Mouse (Mus musculus): ENCODE data around the gene Tmem178b. TPM values are rescaled to one million over a fixed set of nuclear protein-coding genes. Genes with fewer than 3 reads are reported as not detected.

Tmem178b gene
- polyA plus RNA-seq, 1 experiment from 2014 or later, result 1.2 TPM

DNA sequence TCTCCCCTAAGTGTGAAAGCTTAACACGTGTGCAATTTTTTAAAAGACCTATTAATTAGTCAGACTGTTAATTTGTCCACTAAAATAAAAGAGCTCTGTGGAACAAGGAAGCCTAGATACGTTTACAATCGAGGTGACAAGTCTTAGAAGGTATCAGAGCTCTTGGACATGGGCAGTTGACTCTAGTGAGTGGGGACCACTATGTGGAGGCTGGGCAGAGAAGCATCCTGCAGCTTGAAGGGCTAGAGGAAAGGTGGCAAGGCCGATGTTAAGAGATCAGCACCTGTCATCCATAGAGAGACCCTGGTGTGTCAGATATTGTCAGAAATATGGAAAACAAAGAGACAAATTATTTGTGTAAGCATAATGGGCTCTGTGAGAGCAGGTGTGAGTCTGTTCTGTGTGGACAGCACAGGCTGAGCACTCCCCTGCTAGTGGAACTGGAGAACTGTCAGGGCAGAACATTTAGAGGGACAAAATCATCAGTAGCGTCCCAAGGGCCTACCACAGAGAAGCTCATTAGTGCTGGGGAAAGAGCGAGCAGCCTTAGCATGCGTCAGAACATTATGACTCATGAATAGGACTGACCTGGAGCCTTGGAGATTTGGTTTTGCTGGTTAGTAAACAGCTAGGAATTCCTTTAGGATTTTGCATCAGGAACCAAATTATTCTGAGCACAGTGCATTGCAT, 264.9 kb downstream of the Tmem178b start:
- Histone ChIP-seq H3K4me3 (replicated peaks; ENCODE audit: low read length) (no peak overlapping the region), H3K4me2 (ENCODE audit: low read depth, low read length) (no peak overlapping the region), H3K9me3 (replicated peaks; ENCODE audit: control insufficient read depth, low read length) (no peaks in the 10 kb centered on the region), H3K27me3 (ENCODE audit: control insufficient read depth, insufficient read depth, low read length) (no peaks in the 10 kb centered on the region), H3K4me1 (ENCODE audit: control insufficient read depth, insufficient read depth, low read length) (no peaks in the 10 kb centered on the region), H3K9ac (ENCODE audit: low read length) (no peak overlapping the region), H3K36me3 (ENCODE audit: control insufficient read depth, insufficient read depth, low read length) (no peaks in the 10 kb centered on the region), H3K27ac (ENCODE audit: low read length) (no peak overlapping the region)
- ATAC-seq (ENCODE audit: insufficient read depth, low FRiP score), result no peak
- 80% methylated on average over 7 of the region's 7 CpGs for WGBS

DNA sequence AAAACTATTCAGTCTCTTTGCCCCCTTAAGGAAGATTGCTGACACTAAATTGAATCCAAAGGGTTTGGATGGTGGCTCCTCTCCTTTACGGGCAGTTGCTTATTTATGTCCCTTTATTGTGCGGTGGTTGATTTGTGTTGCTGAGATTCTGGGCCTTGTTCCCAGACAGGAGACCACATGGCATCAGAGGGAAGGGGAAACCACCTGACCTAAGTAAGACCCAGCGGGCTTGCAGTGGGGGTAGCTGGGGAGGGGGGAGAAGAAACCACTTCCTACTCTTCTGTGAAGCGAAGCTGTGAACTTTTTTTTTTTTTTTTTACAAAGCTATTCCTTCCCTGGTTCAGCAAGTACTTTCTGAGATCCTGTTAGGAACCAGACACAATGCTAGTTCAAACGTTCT, 269.5 kb downstream of the Tmem178b start:
- WGBS, result 39% methylated on average over 5 of the region's 5 CpGs
- no peak for ATAC-seq (ENCODE audit: insufficient read depth, low FRiP score)
- H3K4me2 ChIP-seq (ENCODE audit: low read depth, low read length), result no peak overlapping the region
- no peaks in the 10 kb centered on the region for H3K4me1 ChIP-seq (ENCODE audit: control insufficient read depth, insufficient read depth, low read length)
- no peak overlapping the region for H3K9ac ChIP-seq (ENCODE audit: low read length)
- H3K27me3 ChIP-seq (ENCODE audit: control insufficient read depth, insufficient read depth, low read length), result no peaks in the 10 kb centered on the region
- no peaks in the 10 kb centered on the region for H3K36me3 ChIP-seq (ENCODE audit: control insufficient read depth, insufficient read depth, low read length)
- no peaks in the 10 kb centered on the region for H3K9me3 ChIP-seq (replicated peaks; ENCODE audit: control insufficient read depth, low read length)
- no peak overlapping the region for H3K4me3 ChIP-seq (replicated peaks; ENCODE audit: low read length)
- H3K27ac ChIP-seq (ENCODE audit: low read length), result no peak overlapping the region

DNA sequence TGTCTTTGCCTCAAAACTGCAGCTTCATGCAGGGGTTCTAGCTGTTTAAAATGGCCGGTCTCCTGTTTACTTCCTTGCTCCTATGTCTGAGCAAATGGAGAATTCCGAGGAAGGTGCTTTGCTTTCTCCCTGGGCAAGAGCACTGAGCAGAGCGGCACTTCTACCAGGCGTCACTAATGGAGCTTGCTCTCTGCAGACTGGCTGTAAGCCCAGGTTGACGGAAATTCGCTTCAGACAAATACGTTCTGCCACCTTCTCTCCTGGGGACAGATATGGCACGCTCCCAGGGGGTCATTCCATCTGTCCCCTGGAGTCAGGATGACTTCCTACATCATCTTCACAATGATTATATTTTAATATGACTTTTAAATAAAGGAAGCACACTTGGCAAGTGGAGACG, 271.3 kb downstream of the Tmem178b start:
- no peak overlapping the region for H3K27ac ChIP-seq (ENCODE audit: low read length)
- no peak overlapping the region for H3K4me3 ChIP-seq (replicated peaks; ENCODE audit: low read length)
- ATAC-seq (ENCODE audit: insufficient read depth, low FRiP score), result no peak
- 61% methylated on average over 9 of the region's 9 CpGs for WGBS
- no peak overlapping the region for H3K9ac ChIP-seq (ENCODE audit: low read length)
- no peaks in the 10 kb centered on the region for H3K27me3 ChIP-seq (ENCODE audit: control insufficient read depth, insufficient read depth, low read length)
- no peaks in the 10 kb centered on the region for H3K4me1 ChIP-seq (ENCODE audit: control insufficient read depth, insufficient read depth, low read length)
- no peaks in the 10 kb centered on the region for H3K36me3 ChIP-seq (ENCODE audit: control insufficient read depth, insufficient read depth, low read length)
- no peak overlapping the region for H3K4me2 ChIP-seq (ENCODE audit: low read depth, low read length)
- H3K9me3 ChIP-seq (replicated peaks; ENCODE audit: control insufficient read depth, low read length), result no peaks in the 10 kb centered on the region

DNA sequence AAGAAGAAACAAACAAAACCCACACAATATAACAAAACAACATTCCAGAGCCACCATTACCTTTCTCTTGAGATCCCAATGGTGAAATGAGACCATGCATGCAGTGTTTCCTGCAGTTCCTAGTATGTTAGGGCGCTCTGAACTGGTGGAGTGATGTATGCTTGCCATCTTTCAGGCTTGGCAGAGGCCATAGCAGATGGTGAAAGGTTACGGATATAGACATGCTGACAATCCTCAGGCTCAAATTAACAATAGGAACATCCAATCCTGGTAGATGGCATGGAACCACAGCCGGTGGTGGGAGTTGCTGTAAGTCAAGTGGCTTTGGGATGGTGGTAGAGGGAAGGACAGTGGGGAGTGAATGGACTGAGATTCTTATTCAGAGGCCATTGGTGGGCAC, 272.5 kb downstream of the Tmem178b start:
- no peak overlapping the region for H3K27ac ChIP-seq (ENCODE audit: low read length)
- H3K4me3 ChIP-seq (replicated peaks; ENCODE audit: low read length), result no peak overlapping the region
- no peaks in the 10 kb centered on the region for H3K27me3 ChIP-seq (ENCODE audit: control insufficient read depth, insufficient read depth, low read length)
- no peak for ATAC-seq (ENCODE audit: insufficient read depth, low FRiP score)
- H3K9ac ChIP-seq (ENCODE audit: low read length), result no peak overlapping the region
- H3K9me3 ChIP-seq (replicated peaks; ENCODE audit: control insufficient read depth, low read length), result no peaks in the 10 kb centered on the region
- no peaks in the 10 kb centered on the region for H3K4me1 ChIP-seq (ENCODE audit: control insufficient read depth, insufficient read depth, low read length)
- 91% methylated on average over 3 of the region's 3 CpGs for WGBS
- H3K36me3 ChIP-seq (ENCODE audit: control insufficient read depth, insufficient read depth, low read length), result no peaks in the 10 kb centered on the region
- H3K4me2 ChIP-seq (ENCODE audit: low read depth, low read length), result no peak overlapping the region

DNA sequence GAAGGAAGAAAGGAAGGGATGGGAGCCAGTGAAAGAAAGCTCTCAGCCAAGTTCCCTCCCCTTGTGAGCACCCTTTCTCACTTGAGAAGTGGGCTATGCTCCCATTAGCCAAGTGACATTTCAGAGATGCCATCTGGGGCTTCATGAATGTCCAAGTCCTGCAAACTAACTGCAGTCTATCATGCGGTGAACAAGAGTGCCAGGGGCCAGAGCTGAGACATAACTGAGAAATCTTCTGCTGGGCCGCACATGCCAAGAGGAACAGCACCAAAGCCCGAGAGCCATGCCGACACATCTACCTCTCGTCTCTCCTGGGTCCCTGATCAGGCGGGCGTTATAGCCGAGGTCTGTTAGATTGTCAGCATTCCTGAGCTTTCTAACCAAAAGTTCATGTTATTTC, 279.2 kb downstream of the Tmem178b start:
- H3K9me3 ChIP-seq (replicated peaks; ENCODE audit: control insufficient read depth, low read length), result no peaks in the 10 kb centered on the region

DNA sequence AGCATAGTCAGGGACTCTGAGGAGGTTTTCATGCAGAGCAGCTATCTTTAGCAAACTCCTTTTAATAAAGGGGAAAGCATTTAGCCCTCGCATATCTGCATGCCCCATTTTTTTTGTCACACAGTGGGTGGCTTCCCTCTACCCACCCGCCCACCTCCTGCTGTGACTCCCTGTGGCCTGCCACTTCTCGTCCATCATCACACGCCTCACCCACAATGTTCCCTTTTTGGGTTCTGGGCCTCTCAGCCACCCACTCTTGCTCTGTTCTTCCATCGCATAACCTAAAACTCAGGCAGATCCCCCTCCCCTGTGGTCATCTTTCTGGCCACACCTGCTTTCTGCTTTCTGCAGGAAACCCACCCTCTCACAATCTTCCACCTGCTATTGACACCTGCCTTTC, 288.3 kb downstream of the Tmem178b start:
- no peak overlapping the region for H3K4me2 ChIP-seq (ENCODE audit: low read depth, low read length)

More for the DNA sequence above, 279.2 kb downstream of the Tmem178b start:
- Histone ChIP-seq H3K27ac (ENCODE audit: low read length) (no peak overlapping the region), H3K4me2 (ENCODE audit: low read depth, low read length) (no peak overlapping the region), H3K27me3 (ENCODE audit: control insufficient read depth, insufficient read depth, low read length) (no peaks in the 10 kb centered on the region), H3K9ac (ENCODE audit: low read length) (no peak overlapping the region), H3K4me3 (replicated peaks; ENCODE audit: low read length) (no peak overlapping the region), H3K36me3 (ENCODE audit: control insufficient read depth, insufficient read depth, low read length) (no peaks in the 10 kb centered on the region), H3K4me1 (ENCODE audit: control insufficient read depth, insufficient read depth, low read length) (no peaks in the 10 kb centered on the region)
- ATAC-seq (ENCODE audit: insufficient read depth, low FRiP score), result no peak
- 86% methylated on average over 8 of the region's 8 CpGs for WGBS

DNA sequence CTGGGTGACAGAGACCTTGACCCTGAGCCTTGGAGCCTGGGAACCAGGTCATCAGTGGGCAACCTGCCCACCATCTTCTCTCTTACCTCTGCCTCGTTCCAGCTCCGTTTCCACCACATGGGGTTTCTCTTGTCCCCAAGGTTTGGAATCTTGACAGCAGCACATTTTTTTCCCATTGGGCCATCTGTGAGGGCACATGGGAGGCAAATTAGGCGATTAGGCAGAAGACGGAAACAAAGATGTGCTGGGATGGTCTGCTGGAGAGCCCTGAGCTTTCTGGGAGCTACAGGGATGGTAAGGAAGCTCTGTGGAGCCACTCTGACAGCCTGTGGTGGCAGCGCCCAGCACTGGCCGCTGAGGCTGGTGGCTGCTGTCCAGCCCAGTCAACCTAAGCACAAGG, 300.5 kb downstream of the Tmem178b start:
- 70% methylated on average over 6 of the region's 6 CpGs for WGBS
- H3K4me3 ChIP-seq (replicated peaks; ENCODE audit: low read length), result no peak overlapping the region
- no peak overlapping the region for H3K9ac ChIP-seq (ENCODE audit: low read length)
- no peak overlapping the region for H3K4me2 ChIP-seq (ENCODE audit: low read depth, low read length)
- no peaks in the 10 kb centered on the region for H3K9me3 ChIP-seq (replicated peaks; ENCODE audit: control insufficient read depth, low read length)
- ATAC-seq (ENCODE audit: insufficient read depth, low FRiP score), result no peak
- no peaks in the 10 kb centered on the region for H3K27me3 ChIP-seq (ENCODE audit: control insufficient read depth, insufficient read depth, low read length)
- H3K4me1 ChIP-seq (ENCODE audit: control insufficient read depth, insufficient read depth, low read length), result no peaks in the 10 kb centered on the region
- H3K27ac ChIP-seq (ENCODE audit: low read length), result no peak overlapping the region
- no peaks in the 10 kb centered on the region for H3K36me3 ChIP-seq (ENCODE audit: control insufficient read depth, insufficient read depth, low read length)

More for the DNA sequence above, 288.3 kb downstream of the Tmem178b start:
- no peaks in the 10 kb centered on the region for H3K36me3 ChIP-seq (ENCODE audit: control insufficient read depth, insufficient read depth, low read length)
- no peak overlapping the region for H3K9ac ChIP-seq (ENCODE audit: low read length)
- no peaks in the 10 kb centered on the region for H3K9me3 ChIP-seq (replicated peaks; ENCODE audit: control insufficient read depth, low read length)
- H3K27me3 ChIP-seq (ENCODE audit: control insufficient read depth, insufficient read depth, low read length), result no peaks in the 10 kb centered on the region
- H3K27ac ChIP-seq (ENCODE audit: low read length), result no peak overlapping the region
- WGBS, result 78% methylated on average over 5 of the region's 5 CpGs
- ATAC-seq (ENCODE audit: insufficient read depth, low FRiP score), result no peak
- H3K4me1 ChIP-seq (ENCODE audit: control insufficient read depth, insufficient read depth, low read length), result no peaks in the 10 kb centered on the region
- no peak overlapping the region for H3K4me3 ChIP-seq (replicated peaks; ENCODE audit: low read length)

DNA sequence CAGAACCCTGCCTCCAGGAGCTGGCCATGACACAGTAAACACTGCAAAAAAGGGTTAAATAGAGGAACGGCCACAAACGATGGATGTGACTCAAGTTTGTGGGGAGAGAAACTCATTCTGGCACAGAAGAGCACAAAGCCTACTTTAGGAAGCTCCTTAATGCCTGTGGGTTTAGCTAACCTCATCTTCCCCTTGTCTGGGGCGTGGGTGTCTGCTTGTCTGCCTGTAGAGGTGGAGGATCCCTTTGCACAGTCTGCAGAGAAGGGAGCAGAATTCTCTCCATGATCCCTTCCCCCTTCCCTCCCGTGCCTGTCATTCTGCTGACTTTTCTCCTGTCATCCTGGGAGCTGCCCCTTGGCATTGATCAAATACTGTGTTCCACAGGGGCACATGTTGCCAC, 304.8 kb downstream of the Tmem178b start:
- 40% methylated on average over 4 of the region's 4 CpGs for WGBS
- Histone ChIP-seq H3K9me3 (replicated peaks; ENCODE audit: control insufficient read depth, low read length) (no peaks in the 10 kb centered on the region), H3K4me3 (replicated peaks; ENCODE audit: low read length) (no peak overlapping the region), H3K27ac (ENCODE audit: low read length) (no peak overlapping the region), H3K4me1 (ENCODE audit: control insufficient read depth, insufficient read depth, low read length) (no peaks in the 10 kb centered on the region), H3K9ac (ENCODE audit: low read length) (no peak overlapping the region), H3K36me3 (ENCODE audit: control insufficient read depth, insufficient read depth, low read length) (no peaks in the 10 kb centered on the region), H3K4me2 (ENCODE audit: low read depth, low read length) (no peak overlapping the region), H3K27me3 (ENCODE audit: control insufficient read depth, insufficient read depth, low read length) (no peaks in the 10 kb centered on the region)
- no peak for ATAC-seq (ENCODE audit: insufficient read depth, low FRiP score)

DNA sequence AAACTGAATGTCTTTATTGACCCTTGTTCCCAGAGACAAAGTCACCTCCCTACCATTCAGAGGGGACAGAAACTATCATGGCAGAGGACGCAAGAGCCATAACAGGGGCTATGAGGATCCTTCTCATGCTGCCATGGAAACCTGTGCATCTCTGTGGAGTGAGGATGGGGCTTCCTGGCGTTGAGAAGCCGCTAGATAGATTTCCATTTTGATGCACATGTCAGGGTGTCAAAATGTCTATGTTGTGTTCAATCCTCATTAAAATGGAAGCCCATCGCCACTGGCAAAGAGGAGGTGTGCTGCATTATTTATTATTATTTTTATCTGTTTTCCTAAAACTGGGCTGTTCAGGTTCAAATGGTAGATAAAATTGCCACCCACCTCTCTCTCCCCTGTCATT, 307.5 kb downstream of the Tmem178b start:
- no peak overlapping the region for H3K9ac ChIP-seq (ENCODE audit: low read length)
- no peaks in the 10 kb centered on the region for H3K27me3 ChIP-seq (ENCODE audit: control insufficient read depth, insufficient read depth, low read length)
- no peaks in the 10 kb centered on the region for H3K9me3 ChIP-seq (replicated peaks; ENCODE audit: control insufficient read depth, low read length)
- 87% methylated on average over 4 of the region's 4 CpGs for WGBS
- ATAC-seq (ENCODE audit: insufficient read depth, low FRiP score), result no peak
- H3K27ac ChIP-seq (ENCODE audit: low read length), result no peak overlapping the region
- H3K36me3 ChIP-seq (ENCODE audit: control insufficient read depth, insufficient read depth, low read length), result no peaks in the 10 kb centered on the region
- H3K4me3 ChIP-seq (replicated peaks; ENCODE audit: low read length), result no peak overlapping the region
- H3K4me2 ChIP-seq (ENCODE audit: low read depth, low read length), result no peak overlapping the region
- no peaks in the 10 kb centered on the region for H3K4me1 ChIP-seq (ENCODE audit: control insufficient read depth, insufficient read depth, low read length)
